Mouse (Mus musculus) spleen, postnatal 14 days (tissue): ENCODE measurements around the gene Nectin2.
"Not testable (repeated sequence)": the region's sequence is repeated elsewhere in the genome, so short reads cannot be mapped to it uniquely, and the experiment has no call there.

Source experiments
- DNase-seq, 2 experiments: peaks; one replicate each; pipeline ENCODE4 v3.0.0; 2021 to 2022; ENCODE audit warnings: low spot score in 2 of 2

The Nectin2 gene

GRCm38 (mm10) chr7:19750217-19751069 is at the start of gene Nectin2:
Nectin2 (minus strand) TSS chr7:19750483.
- DNase-seq = peak; percentile 44 to 66

GRCm38 (mm10) chr7:19796697-19797588 is 46.7 kb upstream of the Nectin2 start, which contains the start of gene Cblc:
Cblc (minus strand) TSS chr7:19796809.
- peak; percentile 63 to 80 for DNase-seq

DNA sequence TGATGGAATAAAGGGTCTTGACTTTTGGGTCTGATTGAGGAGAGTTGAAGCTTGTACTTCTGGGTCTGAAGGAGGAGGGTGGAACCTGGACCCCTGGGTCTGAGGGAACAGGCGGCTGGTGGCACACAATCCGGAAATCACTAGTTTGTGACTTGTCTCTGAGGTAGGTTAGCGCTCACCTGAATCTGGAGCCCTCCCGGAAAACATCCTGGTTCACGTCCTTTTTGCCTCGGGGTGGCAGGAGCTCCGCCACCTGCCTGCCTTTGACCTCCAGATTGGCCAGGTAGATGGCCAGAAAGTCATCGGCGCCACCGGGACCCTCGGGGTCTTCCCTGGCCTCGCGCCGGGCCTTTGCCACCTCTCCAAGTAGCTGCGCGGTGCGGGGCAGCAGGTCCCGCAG is 46.0 kb upstream of the Nectin2 start:
- no peak for DNase-seq

DNA sequence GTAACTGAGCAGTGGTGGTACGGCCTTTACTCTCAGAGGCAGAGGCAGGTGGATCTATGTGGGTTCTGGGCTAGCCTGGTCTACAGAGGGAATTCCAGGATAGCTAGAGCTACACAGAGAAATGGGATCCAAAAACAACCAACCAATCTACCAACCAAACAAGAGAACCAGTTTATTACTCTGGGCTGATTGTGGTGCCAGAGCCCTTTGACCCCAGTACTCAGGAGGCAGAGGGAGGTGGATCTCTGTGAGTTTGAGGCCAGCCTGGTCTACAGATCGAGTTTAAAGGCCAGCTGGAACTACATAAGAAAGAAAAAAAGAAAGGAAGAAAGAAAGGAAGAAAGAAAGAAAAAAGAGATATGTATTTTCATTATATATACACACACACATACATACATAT is 45.0 kb upstream of the Nectin2 start:
- DNase-seq = no peak

GRCm38 (mm10) chr7:19792701-19793630 is 42.7 kb upstream of the Nectin2 start:
- DNase-seq = no peak

DNA sequence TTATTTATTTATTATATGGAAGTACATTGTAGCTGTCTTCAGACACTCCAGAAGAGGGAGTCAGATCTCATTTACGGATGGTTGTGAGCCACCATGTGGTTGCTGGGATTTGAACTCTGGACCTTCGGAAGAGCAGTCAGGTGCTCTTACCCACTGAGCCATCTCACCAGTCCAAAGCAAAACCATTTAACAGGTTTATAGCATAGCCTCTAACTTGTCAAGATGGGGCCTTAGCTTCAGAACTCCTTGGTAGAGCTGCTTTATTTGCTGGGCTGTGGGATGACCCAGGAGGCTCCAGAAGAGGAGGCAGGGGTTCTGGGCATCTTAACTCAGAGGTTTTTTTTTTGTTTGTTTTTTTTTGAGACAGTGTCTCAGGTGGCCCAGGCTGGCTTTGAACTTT is 41.2 kb upstream of the Nectin2 start:
- DNase-seq = not testable (repeated sequence)

DNA sequence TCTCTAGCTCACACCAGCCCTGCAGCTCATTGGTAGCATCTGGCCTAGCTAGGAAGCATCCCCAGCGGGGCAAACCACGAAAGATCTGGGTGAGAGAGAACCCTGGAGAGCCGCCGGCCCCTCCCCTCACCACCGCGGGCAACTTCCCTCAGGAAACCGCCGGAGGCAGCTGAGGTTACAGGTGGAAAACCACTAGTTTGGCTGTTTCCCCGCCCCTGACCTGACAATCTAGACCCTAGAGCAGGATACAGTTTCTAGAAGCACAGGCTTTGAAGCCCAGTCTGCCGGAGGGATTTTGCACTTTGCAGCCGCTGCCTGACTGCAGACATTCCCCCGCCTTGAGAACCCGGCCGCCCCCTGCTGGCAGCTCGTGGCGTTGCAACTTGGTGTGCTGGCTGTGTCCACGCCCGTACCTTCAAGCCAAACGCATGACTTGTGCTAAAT is 39.6 kb upstream of the Nectin2 start:
- DNase-seq = peak; percentile 72 to 86

- DNase-seq = no peak
Measured at GRCm38 (mm10) chr7:19785874-19786458, 35.7 kb upstream of the Nectin2 start.

GRCm38 (mm10) chr7:19784764-19785535 is 34.7 kb upstream of the Nectin2 start:
- DNase-seq = no peak

- no peak for DNase-seq
Measured at GRCm38 (mm10) chr7:19783630-19784029, 33.3 kb upstream of the Nectin2 start.

DNA sequence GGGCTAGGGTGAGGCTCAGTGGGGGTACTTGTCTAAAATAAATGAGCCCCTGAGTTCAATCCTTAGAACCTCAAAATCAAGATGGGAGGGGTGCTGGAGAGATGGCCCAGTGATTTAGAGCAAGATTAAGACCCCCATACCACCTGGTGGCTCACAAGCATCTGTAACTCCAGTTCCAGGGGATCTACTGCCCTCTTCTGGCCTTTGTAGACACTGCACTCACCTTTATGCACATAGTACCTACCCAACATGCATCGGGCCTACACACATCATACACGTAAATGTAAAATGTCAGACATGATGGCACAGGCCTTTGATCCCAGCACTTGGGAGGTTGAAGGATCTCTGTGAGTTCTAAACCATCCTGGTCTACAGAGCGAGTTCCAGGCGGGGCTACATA is 32.4 kb upstream of the Nectin2 start:
- DNase-seq = no peak

DNA sequence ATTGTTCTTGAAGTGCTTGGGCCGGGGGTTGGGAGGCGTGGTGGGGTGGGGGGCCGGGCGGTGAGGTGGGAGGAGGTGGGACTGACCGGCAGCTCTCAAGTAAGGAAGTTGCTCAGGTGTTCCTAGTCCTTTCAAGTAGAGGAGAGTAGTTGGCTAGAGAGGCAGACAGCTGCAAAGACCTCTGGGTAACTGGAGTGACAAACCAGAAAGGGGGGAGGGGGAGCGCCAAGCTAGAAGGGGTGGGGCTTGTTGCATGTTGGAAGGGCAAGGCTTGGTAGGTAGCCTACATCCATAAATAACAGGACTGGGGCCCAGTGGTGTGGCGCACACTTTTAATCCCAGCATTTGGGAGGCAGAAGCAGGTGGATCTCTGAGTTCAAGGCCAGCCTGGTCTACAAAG is 31.5 kb upstream of the Nectin2 start:
- no peak for DNase-seq

- no peak for DNase-seq
Measured at GRCm38 (mm10) chr7:19779903-19780302, 29.6 kb upstream of the Nectin2 start.

DNA sequence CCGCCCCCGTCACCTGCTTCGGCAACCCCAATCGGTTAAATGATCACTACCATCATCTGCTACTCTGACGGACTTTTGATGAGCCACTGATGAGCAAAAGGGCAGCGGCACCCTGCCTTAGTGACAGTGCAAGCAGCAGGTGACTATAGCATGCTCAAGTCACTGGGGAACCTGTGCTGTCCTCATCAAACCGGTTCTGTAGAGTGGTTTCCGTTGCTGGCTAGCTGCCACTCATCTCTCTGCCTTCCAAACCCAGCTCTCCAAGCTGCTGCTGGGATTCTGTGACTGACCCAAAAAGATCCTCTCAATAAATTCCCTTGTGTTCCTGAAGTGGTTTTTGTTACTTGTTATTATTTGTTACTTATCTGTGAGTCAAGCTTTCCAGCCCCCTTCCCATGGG is 28.4 kb upstream of the Nectin2 start:
- DNase-seq = no peak

- no peak for DNase-seq
Measured at GRCm38 (mm10) chr7:19777049-19777723, 26.9 kb upstream of the Nectin2 start.

DNA sequence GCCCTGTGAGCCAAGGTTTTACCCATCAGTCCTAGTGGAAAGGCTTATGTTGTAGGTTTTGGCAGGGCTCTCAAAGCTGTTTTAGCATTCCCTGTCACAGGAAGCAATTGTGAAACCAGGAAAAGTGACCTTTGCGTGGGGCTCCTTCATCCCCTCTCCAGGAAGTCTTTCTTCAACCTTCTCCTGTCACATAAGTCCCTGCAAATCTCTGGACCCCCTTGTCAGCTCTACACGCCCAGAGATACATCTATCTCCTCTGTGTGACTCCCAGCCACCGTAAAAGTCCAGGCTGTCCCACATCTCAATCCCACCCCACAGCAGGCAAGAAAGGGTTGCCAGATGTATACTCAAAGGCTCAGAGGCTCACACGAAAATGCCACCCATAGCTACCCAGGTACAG is 21.4 kb upstream of the Nectin2 start:
- DNase-seq = no peak

- no peak for DNase-seq
Measured at GRCm38 (mm10) chr7:19770984-19771391, 20.7 kb upstream of the Nectin2 start, which contains the start of gene Bcam. Bcam (minus strand) TSS chr7:19771016.

GRCm38 (mm10) chr7:19770375-19770754 is 20.1 kb upstream of the Nectin2 start:
- DNase-seq = peak; percentile 38 to 43
